Mouse (Mus musculus) limb, embryonic 14.5 days (tissue): ENCODE measurements around the gene Ubtf. TPM values are rescaled to one million over a fixed set of nuclear protein-coding genes. Genes with fewer than 3 reads are reported as not detected.
"Not testable (repeated sequence)": the region's sequence is repeated elsewhere in the genome, so short reads cannot be mapped to it uniquely, and the experiment has no call there.

Experiments used
- ATAC-seq: fragments of 200-750 bp; cut with Nextera tagmentation; 2 replicates; pipeline ENCODE4 v1.8.0; 2017; ENCODE audit warnings: low read depth, moderate number of reproducible peaks, moderate TSS enrichment; ENCODE audit not compliant: low FRiP score
- DNase-seq: peaks from one replicate; pipeline ENCODE4 v3.0.0-alpha.2; 2015; ENCODE audit warnings: low spot score
- H3K27ac ChIP-seq: fragments of 300-500 bp; sonication (generic); replicated peaks from 2 replicates; pipeline ENCODE4 v1.5.1; 2014; ENCODE audit warnings: low read depth, mild to moderate bottlenecking, low read length, moderate library complexity, mixed read lengths
- H3K27me3 ChIP-seq: fragments of 300-500 bp; sonication (generic); 2 replicates; pipeline ENCODE4 v1.6.1; 2014; ENCODE audit warnings: low read length, mixed read lengths; ENCODE audit not compliant: control insufficient read depth, insufficient read depth
- H3K36me3 ChIP-seq: fragments of 300-500 bp; sonication (generic); 2 replicates; pipeline ENCODE4 v1.6.1; 2014; ENCODE audit warnings: mild to moderate bottlenecking, low read length, moderate library complexity, mixed read lengths; ENCODE audit not compliant: control insufficient read depth, insufficient read depth
- H3K4me1 ChIP-seq: fragments of 300-500 bp; sonication (generic); 2 replicates; pipeline ENCODE4 v1.6.1; 2014; ENCODE audit warnings: antibody characterized with exemption, low read length, mixed read lengths; ENCODE audit not compliant: control insufficient read depth, insufficient read depth
- H3K4me2 ChIP-seq: fragments of 300-500 bp; sonication (generic); replicated peaks from 2 replicates; pipeline ENCODE4 v1.6.1; 2014; ENCODE audit warnings: low read depth, mild to moderate bottlenecking, low read length, moderate library complexity; ENCODE audit not compliant: severe bottlenecking
- H3K4me3 ChIP-seq: fragments of 300-500 bp; sonication (generic); replicated peaks from 2 replicates; pipeline ENCODE4 v1.5.1; 2014; ENCODE audit warnings: low read length
- H3K9ac ChIP-seq: fragments of 300-500 bp; sonication (generic); 2 replicates; pipeline ENCODE4 v1.6.1; 2014; ENCODE audit warnings: mild to moderate bottlenecking, low read depth, low read length, moderate library complexity; ENCODE audit not compliant: severe bottlenecking
- H3K9me3 ChIP-seq: fragments of 300-500 bp; sonication (generic); 2 replicates; pipeline ENCODE4 v1.6.1; 2016; ENCODE audit warnings: low read length; ENCODE audit not compliant: control insufficient read depth
- POLR2A ChIP-seq: fragments of 200-500 bp; IDR thresholded peaks from 2 replicates; pipeline ENCODE4 v1.8.0; 2012; ENCODE audit warnings: inconsistent platforms, mild to moderate bottlenecking, moderate library complexity, borderline replicate concordance; ENCODE audit not compliant: insufficient read depth, insufficient read length; ENCODE audit errors: extremely low read depth
- WGBS: fragments of 180-500 bp; shearing (Covaris S2); extraction: QIAGEN DNeasy Blood & Tissue Kit; methylation state at CpG from one replicate; pipeline ENCODE4 v1.1.7; 2014; 5-methylcytosine and 5-hydroxymethylcytosine counted together
- polyA plus RNA-seq, 2 experiments: library from polyadenylated mRNA; depleted of rRNA in 1 of 2; stranded (reverse) in 1 of 2; unstranded in 1 of 2; fragments of >200 nt; fragmentation: Nextera tagmentation in 1 of 2; extraction: Ambion mirVana in 1 of 2; gene quantifications; 2 replicates each; pipeline versions ENCODE4 v1.2.1 to v1.2.3; 2012 to 2014

Gene Ubtf
- polyA plus RNA-seq (2012; rRNA removed) = 61.0 and 81.3 TPM in 2 replicates
- polyA plus RNA-seq (2014; fragmentation: Nextera tagmentation; extraction: Ambion mirVana) = 79.7 and 89.4 TPM in 2 replicates

DNA sequence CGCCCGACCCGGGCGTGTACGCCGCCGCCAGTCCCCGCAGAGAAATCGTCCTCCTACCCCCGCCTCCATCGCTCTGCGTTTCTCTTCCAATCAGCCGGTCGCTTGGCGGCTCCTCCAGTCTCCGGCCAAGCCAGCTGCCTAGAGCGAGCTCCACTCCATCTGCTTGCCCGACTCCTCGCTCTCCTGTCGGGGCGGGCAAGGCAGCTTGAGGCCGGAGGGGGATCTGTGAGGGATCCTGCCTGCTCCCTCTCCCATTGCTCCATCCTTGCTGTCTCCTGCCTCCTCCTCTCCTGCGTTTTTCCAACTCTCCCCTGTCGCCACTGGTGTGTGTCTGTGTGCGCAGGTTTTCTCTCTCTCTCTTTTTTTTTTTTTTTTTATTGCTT lies at the start of gene Ubtf:
TSS of gene Ubtf (minus strand) at position 333 of the 383 bp plus-strand sequence.
- peaks cover 11% of the 10 kb centered on the region for H3K36me3 ChIP-seq
- H3K9ac ChIP-seq = peak within 1 kb of the TSS; percentile 99
- ATAC-seq (peak; percentile 14), DNase-seq (peak; percentile 80)
- peaks cover 9% of the 10 kb centered on the region for H3K4me1 ChIP-seq
- H3K9me3 ChIP-seq = no peaks in the 10 kb centered on the region
- under 1% methylated on average over 25 of the region's 25 CpGs for WGBS
- H3K4me3 ChIP-seq = peak within 1 kb of the TSS; percentile 100
- H3K27me3 ChIP-seq = no peaks in the 10 kb centered on the region
- peak within 1 kb of the TSS; percentile 98 for H3K27ac ChIP-seq
- H3K4me2 ChIP-seq = peak within 1 kb of the TSS; percentile 94
- TF ChIP-seq POLR2A = no peak

DNA sequence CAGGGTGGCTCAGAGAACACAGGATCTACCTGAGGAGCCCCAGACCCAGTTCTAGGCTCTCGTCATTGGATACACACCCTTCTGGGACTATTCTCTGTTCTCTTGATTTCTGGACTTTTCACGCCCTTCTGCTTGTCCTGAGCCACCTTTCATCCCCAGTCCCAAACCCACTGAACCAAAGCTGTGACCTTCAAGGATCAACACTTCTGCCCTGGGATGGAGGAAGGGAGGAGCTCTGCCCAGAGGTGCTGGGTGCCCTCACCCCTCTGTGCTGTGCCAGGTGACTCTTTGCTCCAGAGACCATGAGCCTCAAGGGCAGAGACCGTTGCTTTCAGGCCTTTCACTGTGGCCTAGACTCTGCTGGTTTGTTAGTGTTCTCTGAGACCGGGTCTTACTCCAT lies 49.7 kb upstream of the Ubtf start:
- ATAC-seq = no peak
- Histone ChIP-seq H3K9ac (no peak overlapping the region), H3K9me3 (no peaks in the 10 kb centered on the region), H3K27me3 (no peaks in the 10 kb centered on the region), H3K4me2 (no peak overlapping the region), H3K36me3 (no peaks in the 10 kb centered on the region), H3K27ac (no peak overlapping the region), H3K4me3 (no peak overlapping the region), H3K4me1 (no peaks in the 10 kb centered on the region)
- no peak for DNase-seq
- 70% methylated on average over 4 of the region's 4 CpGs for WGBS
- no peak for TF ChIP-seq POLR2A

DNA sequence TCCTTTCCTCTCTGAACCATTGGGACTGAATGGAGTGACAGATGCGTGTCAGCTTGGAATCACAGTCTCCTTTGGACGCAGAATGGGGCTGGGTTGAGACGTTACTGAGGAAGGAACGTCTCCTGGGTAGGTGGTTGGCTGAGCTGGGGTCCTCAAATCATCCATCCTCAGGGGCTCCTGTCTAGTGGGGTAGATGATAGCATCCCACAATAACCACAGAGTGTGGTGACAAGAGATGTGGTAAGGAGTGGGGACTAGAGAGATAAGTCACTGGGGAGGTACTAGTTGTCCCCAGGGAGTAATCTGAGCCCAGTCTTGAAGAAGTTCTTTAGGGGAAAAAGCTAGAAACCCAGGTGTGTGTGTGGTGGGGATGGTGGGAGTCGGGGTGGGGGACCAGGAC lies 48.8 kb upstream of the Ubtf start:
- H3K27ac ChIP-seq = no peak overlapping the region
- WGBS = 84% methylated on average over 5 of the region's 5 CpGs
- no peaks in the 10 kb centered on the region for H3K9me3 ChIP-seq
- H3K4me3 ChIP-seq = no peak overlapping the region
- H3K4me2 ChIP-seq = no peak overlapping the region
- no peak for ATAC-seq
- H3K27me3 ChIP-seq = no peaks in the 10 kb centered on the region
- TF ChIP-seq POLR2A = no peak
- no peaks in the 10 kb centered on the region for H3K36me3 ChIP-seq
- no peaks in the 10 kb centered on the region for H3K4me1 ChIP-seq
- DNase-seq = no peak
- no peak overlapping the region for H3K9ac ChIP-seq

DNA sequence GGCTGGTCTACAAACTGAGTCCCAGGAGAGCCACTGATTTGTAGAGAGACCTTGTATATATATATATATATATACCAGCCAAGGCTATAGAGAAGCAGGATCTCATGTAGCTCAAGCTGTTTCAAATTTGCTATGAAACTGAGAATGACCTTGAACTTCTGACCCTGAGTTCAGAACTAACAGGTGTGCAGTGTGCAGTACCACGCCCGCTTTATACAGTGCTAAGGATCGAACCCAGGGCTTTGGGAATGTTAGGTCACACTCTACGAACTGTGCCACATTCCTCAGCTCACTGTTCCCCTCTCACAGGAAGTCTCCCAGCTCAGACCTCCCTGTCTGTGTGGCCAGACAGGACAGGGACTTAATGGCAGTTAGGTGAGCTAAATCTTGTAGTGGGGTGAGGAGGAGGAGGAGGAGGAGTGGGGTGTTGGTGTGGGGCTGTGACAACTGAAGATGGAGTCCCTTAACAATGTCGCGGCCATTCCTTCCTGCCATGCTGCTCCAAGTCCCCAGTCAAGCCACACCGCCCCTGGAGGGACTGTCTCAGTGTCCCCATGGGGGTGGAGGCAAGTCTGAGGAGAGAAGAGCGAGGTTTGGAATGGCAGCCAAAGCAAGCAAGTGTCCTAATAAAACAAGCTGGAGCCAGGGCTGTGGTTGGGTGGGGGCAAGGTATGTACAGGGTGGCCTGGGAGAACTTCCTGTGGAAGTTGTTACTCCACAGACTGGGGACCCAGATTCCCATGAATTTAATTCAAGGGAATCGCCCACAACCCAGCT lies 48.1 kb upstream of the Ubtf start:
- WGBS = 73% methylated on average over 9 of the region's 9 CpGs
- H3K27ac ChIP-seq = no peak overlapping the region
- H3K36me3 ChIP-seq = no peaks in the 10 kb centered on the region
- H3K9me3 ChIP-seq = no peaks in the 10 kb centered on the region
- no peak overlapping the region for H3K4me2 ChIP-seq
- ATAC-seq (no peak), DNase-seq (no peak)
- H3K4me3 ChIP-seq = no peak overlapping the region
- no peaks in the 10 kb centered on the region for H3K27me3 ChIP-seq
- H3K9ac ChIP-seq = no peak overlapping the region
- TF ChIP-seq POLR2A = no peak
- H3K4me1 ChIP-seq = no peaks in the 10 kb centered on the region

DNA sequence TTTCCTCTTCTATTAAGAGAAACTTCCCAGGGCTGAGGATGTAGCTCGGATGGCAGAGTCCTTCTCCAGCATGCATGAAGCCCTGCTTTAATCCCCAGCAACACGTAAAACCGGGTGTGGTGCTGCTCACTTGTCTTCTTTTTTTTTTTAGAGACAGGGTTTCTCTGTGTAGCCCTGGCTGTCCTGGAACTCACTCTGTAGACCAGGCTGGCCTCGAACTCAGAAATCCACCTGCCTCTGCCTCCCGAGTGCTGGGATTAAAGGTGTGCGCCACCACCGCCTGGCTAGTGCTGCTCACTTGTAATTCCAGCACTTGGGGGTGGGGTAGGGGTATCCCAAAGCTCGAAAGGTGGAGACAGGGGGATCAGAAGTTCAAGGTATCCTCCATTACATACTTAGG lies 46.6 kb upstream of the Ubtf start, which contains the start of gene Slc4a1:
TSS of gene Slc4a1 (minus strand) at position 101 of the 400 bp plus-strand sequence.
- H3K36me3 ChIP-seq, H3K4me1 ChIP-seq, H3K9ac ChIP-seq, ATAC-seq, H3K9me3 ChIP-seq, H3K27ac ChIP-seq, DNase-seq, H3K4me2 ChIP-seq, H3K27me3 ChIP-seq, H3K4me3 ChIP-seq: not testable (repeated sequence)
- 77% methylated on average over 8 of the region's 8 CpGs for WGBS
